Mouse (Mus musculus) left cerebral cortex, postnatal 25 days (tissue): ENCODE data around the gene Dbi. TPM values are rescaled to one million over a fixed set of nuclear protein-coding genes. Genes with fewer than 3 reads are reported as not detected.

Source experiments
- DNase-seq, 2 experiments: peaks; one replicate each; pipeline ENCODE4 v3.0.0; 2022; ENCODE audit warnings: low spot score in 2 of 2, mixed read lengths in 1 of 2
- intact Hi-C: fragments of 180-260 bp; cut with DNase I; formaldehyde crosslinking; loops from one replicate; pipeline ENCODE4 v1.15.1; 2025
- total RNA-seq, 2 experiments: library from RNA; stranded (reverse); gene quantifications; 2 replicates each; pipeline ENCODE4 v1.2.3; 2021

The Dbi gene
- total RNA-seq, result 100 to 1,000 TPM; 247 to 272 TPM

DNA sequence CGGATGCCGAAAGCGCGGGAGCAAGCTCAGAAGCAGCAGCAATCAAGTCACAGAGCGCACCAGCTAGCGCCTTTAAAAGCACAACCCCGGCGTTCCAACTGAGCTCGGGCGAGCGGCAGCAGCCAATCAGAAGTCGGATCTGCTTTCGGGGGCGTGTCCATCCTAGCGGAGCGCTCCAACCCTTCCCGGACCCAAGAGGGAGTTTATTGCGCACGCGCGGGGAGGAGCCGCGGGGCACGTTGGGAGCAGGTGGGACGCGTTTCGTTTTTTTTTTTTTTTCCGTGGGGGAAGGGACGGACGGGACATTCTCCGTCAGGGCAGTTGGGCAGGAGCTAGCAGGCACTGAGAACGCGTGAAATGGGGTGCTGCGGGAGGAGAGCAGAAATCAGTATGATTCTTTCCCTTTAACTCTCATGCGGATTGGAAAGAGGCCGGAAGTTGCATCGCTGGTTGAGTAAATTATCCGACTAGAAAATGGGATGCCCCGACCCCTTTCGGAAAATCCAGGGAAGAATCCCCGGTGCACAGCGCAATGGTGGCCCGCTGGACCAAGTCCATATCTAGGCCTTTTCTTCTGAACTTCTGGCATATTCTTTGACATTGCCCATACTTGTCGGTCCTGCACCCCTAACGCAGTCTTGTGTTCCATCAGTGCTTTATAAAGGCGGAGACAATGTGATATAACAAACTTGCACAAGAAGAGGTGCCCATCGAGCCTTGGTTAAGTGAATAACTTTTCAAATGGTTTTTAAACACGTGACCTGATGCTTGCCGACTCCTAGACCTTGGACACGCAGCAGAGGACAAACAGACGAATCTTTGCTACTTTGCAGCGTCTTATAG, at the start of gene Dbi, which contains the start of gene 3110009E18Rik:
TSS of gene Dbi (minus strand) at position 110 of the 843 bp plus-strand sequence.
TSS of gene 3110009E18Rik (plus strand) at position 219 of the 843 bp plus-strand sequence.
- intact Hi-C loops, result no loop called here
- DNase-seq, result peak; percentile 96 to 99

DNA sequence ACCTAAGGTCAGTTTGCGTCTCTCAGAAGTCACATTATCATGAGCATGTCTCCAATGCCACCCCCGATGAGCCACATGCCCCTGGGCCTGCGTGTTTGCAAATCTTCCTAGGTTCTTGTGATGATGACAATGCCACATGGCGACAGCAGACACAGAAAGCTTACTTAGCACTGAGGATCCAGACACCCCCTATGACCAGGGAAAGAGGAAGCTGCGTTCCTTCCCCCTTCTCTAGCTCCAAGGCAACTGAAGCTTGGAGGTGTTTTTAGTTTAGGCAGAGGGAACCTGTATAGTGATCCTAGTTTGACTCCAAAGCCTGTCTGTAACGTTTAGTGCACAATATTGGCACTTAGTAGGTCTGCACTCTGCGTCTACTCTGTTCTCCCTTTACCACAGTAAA, 49.4 kb upstream of the Dbi start:
- DNase-seq, result no peak
- intact Hi-C loops, result loop anchor here (5.0 kb wide), 1 partner anchor 167 kb away; no protein-coding TSS in a partner anchor

DNA sequence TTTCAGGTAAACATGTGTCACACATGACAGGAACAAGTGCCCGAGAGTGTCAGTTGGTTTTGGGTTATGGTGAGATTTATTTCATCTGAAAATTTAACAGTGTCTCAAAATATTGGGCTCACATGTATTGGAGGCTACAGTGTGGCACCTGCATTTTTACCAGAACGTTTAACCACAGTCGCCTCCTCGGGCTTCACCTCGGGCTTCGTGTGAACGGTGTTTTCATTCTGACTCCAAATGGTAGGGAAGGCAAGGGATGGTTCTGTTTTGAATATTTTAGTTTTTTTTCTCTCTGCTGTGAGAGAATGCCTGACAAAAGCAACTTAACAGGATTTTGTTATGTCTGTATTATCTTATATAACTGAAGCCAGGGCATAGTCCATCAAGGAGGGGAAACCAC, 47.8 kb upstream of the Dbi start:
- intact Hi-C loops, result no loop called here
- no peak for DNase-seq

DNA sequence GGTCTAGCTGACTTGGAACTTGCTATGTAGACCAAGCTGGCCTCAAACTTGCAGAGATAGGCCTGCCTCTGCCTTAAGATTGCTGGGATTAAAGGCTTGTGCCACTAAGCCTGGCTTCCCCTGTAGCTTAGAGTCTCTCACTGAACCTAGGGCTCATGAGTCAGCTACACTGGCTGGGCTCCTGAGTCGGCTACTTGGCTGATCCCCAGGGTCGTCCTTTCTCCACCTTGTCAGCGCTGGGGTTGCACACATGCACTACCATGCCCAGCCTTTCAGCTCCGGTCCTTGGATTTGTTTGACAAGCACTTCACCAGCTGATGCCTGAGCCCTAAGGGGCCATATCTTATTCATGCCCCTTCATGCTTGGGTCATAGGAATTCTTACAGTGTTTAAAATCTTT, 47.1 kb upstream of the Dbi start:
- DNase-seq, result no peak
- intact Hi-C loops, result no loop called here

GRCm38 (mm10) chr1:120162616-120163015, 41.7 kb upstream of the Dbi start:
- intact Hi-C loops, result no loop called here
- DNase-seq, result no peak

DNA sequence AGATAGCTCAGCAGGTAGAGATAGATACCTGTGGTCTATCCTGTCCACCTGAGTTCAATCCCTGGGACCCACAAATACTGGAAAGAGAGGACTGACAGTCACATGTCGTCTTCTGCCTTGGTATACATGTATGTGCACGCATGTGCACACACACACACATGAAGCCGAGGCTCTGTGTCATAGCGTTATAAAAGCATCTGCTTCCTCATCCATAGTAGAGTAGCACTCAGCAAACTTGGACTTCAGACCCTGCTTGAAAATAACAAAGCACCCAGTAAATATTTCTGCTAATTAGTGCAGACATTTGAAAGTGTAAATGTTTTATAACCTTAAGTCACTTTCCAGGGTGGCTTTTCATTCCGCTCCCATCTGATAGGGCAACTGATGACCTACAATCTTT, 40.6 kb upstream of the Dbi start:
- intact Hi-C loops, result no loop called here
- DNase-seq, result no peak

DNA sequence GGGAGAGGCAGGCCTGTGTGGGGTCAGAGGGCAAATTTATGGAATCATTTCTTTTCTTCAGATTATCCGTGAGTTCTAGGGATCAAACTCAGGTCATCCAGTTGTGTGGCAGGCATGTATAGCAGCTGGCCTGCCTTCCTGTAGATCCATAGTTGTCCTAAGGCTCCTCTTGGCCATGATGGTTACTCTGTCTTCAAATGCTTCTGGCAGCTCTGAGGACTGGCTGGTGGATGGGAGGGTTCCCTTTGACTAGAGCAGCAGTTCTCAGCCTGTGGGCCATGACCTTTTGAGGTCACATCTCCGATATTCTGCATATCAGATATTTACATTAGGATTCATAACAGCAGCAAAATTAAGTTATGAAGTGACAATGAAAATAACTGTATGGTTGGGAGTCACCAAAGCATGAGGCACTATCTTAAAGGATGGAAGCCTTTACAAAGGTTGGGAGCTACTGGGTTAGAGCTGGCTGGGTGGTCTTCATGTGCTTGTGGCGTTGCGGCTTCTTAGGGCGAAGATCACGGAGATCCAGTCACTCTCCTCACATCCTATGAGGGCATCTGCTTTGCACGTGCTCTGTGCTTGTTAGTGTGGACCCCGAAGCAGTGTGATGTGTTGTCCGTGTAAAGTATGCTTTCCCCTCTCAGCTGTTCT, 37.7 kb upstream of the Dbi start:
- DNase-seq, result no peak
- intact Hi-C loops, result no loop called here

GRCm38 (mm10) chr1:120155325-120155724, 34.4 kb upstream of the Dbi start:
- intact Hi-C loops, result loop anchor here (2.0 kb wide), 1 partner anchor 57 kb away; no protein-coding TSS in a partner anchor
- peak; percentile 20 to 34 for DNase-seq

GRCm38 (mm10) chr1:120154232-120154631, 33.4 kb upstream of the Dbi start:
- intact Hi-C loops, result loop anchor here (2.0 to 5.0 kb wide), 2 partner anchors 55 to 122 kb away; no protein-coding TSS in a partner anchor
- peak in 1 of 2 experiments; percentile 33 for DNase-seq

DNA sequence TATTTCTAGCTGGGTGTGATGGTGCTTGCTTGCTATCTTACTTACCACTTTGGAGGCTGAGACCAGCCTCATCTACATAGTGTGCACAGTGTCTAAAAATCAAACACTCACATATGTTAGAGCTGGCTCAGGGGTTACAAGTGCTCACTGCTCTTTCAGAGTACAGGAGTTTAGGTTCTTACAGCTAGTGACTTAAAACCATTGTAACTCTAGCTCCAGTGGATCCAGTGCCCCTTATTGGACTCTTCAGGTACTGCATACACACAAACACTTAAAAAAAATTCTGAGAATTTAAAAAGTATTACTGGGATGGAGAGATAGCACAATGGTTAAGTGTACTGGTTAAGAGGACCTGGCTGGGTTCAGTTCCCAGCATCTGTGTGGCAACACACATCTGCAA, 26.1 kb upstream of the Dbi start:
- intact Hi-C loops, result loop anchor here (2.0 kb wide), 1 partner anchor 48 kb away; no protein-coding TSS in a partner anchor
- DNase-seq, result peak in 1 of 2 experiments; percentile 29

DNA sequence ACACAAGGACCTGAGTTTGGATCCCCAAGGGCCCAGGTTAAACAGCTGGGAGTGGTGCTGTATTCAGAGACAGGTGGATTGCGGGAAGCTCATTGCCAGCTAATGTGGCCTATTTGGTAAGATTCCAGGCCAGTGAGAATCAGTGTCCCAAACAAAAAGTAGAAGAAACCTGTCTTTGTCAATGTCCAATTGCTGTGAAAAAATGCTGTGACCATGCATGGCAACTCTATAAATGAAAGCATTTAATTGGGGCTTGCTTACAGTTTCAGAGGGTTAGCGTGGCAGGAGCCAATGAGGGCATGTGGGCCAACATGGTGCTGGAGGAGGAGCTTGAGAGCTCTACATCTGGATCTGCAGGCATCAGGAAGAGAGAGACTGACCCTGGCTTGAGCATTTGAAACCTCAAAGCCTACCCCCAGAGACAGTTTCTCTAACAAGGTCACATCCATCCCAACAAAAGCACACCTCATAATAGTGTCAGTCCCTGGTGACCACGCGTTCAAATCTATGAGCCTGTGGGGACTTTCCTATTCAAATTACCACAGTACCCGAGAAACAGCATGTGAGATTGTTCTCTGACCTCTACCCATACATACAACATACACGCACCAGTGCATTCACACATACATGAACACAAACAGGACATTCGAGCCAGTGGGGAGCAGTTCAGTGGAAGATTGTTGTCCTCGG, 24.8 kb upstream of the Dbi start:
- intact Hi-C loops, result loop anchor here (2.0 kb wide), 1 partner anchor 47 kb away; no protein-coding TSS in a partner anchor
- no peak for DNase-seq

DNA sequence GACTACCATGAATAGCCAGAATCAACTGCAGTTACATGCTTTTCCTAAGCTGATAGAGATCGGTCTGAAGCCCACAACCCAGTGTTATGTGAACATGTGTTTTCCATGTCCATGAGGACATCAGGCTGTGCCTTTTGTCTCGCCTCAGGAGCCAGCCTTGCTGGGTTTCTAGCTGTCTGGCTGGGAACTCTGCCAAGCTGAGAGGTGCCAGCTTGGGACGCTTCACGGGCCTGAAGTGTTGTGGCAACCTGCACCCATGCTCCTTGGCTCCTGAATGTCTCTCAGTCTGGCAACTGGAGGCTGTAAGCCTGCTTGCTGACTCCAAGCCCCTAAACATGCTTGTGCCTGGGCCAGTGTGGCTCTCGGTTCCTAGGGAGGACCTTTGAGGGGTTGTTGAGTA, 21.7 kb upstream of the Dbi start:
- no peak for DNase-seq

GRCm38 (mm10) chr1:120140144-120140693, 19.3 kb upstream of the Dbi start:
- DNase-seq, result no peak
- intact Hi-C loops, result no loop called here

More for the DNA sequence above, 21.7 kb upstream of the Dbi start:
- intact Hi-C loops, result no loop called here

DNA sequence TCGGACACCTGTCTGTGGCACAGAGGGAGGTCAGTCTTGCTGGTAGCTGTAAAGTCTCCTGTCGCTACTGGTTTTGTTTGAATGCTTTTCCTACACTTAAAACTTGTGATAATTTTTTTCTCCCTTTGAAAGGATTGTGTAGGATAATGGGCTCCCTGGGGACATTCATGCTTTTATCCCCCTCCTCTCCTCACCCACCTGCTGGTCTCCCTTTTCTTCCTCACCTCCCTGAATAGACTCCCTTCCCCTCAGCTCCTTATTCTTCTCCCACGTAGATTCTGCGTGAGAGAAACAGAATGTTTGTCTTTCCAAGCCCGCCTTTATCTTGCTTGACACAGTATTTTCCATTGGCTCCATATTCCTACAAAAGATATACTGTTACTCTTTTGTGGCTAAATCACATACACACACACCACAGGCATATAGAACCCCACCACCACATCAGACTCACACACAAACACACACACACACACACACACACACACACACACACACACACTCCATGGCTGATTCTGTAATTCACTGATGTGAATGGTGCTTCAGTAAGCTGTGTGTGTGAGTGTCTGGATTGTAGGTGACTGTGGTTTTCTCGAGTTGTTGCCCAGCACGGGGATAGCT, 18.2 kb upstream of the Dbi start:
- DNase-seq, result peak in 1 of 2 experiments; percentile 53
- intact Hi-C loops, result no loop called here

DNA sequence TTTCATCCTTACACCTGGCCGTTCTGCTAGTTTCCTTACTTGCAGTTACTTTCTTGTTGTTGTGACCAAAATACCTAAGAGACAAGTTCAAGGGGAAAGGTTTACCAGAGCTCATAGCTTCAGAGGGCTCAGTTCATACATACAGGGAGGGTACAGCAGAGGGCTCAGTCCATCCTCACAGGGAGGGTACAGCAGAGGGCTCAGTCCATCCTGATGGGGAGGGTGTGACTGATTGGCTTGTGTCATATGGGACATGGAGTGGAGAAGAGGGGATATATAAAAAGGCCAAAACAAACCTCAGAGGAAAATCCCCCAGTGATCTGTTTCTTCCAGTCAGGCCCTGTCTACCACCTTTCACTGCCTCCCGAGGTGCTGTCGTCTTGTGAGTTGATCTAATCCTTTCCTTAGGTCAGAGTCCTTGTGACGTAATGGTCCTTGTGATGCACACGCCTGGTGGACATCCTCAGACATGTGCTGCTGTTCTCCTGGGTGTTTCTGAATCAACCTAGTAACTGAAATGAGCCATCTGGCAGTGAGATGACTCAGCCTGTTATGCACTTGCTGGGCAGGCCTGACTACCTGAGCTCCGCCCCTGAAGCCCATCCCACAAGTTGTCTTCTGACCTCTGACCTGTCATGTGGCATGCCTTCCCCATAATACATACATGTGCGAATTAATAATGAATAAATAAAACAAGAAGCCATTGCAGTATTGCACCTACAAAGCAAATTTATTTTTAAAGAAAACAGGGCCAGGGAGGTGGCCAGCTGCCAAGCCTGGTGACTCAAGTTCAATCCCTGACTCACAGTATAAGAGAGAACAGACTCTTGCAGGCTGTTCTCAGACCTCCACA, 15.3 kb upstream of the Dbi start:
- DNase-seq, result peak; percentile 68 to 93
- intact Hi-C loops, result no loop called here

DNA sequence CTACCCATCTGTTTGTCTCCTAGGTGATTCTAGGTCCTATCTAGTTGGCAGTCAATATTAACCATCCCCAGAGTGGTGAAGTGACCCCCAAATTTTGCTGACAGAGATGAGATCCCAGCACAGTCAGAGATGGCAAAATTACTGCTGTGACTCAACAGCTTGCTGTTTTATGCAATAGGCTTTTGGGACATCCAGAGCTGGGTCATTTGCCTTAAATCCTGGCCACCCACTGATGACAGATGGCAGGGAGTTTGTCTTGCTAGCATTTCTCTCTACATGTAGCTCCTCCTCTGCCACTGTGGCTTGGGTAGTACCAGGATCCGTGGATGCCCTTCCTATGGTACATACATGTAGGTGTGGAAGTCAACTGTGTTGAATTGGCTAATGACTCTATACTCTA, 11.5 kb upstream of the Dbi start:
- peak in 1 of 2 experiments; percentile 78 for DNase-seq
- intact Hi-C loops, result no loop called here

GRCm38 (mm10) chr1:120126318-120126717, 5.4 kb upstream of the Dbi start:
- intact Hi-C loops, result no loop called here

DNA sequence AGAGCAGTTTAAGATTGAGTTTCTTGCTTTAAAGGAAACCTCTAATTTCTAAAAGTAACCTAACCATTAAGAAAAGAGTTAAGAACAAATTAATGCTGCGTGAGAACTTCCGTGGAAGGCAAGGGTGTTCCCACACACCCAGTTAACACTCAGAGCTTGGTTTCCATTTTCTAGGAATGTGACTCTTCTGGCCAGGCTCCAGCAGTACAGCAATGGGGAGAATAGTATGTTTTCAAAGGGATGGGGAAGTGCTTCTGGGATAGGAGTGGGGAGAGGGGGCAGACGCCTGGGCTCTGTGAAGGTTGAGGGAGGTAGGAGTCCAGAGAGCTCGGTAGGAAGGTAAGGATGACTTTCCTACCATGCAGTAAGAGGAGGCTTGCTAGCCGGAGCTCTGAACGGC, 4.6 kb upstream of the Dbi start:
- intact Hi-C loops, result no loop called here
- no peak for DNase-seq

More at GRCm38 (mm10) chr1:120126318-120126717, 5.4 kb upstream of the Dbi start:
- no peak for DNase-seq
